Mouse (Mus musculus): Measurements from ENCODE around the gene Gm10491. TPM values are rescaled to one million over a fixed set of nuclear protein-coding genes. Genes with fewer than 3 reads are reported as not detected.
A peak's percentile ranks its signal among the peaks of the same experiment; 100 is the strongest.

Gene Gm10491
- total RNA-seq, 2 experiments from 2014 or later = not detected

DNA sequence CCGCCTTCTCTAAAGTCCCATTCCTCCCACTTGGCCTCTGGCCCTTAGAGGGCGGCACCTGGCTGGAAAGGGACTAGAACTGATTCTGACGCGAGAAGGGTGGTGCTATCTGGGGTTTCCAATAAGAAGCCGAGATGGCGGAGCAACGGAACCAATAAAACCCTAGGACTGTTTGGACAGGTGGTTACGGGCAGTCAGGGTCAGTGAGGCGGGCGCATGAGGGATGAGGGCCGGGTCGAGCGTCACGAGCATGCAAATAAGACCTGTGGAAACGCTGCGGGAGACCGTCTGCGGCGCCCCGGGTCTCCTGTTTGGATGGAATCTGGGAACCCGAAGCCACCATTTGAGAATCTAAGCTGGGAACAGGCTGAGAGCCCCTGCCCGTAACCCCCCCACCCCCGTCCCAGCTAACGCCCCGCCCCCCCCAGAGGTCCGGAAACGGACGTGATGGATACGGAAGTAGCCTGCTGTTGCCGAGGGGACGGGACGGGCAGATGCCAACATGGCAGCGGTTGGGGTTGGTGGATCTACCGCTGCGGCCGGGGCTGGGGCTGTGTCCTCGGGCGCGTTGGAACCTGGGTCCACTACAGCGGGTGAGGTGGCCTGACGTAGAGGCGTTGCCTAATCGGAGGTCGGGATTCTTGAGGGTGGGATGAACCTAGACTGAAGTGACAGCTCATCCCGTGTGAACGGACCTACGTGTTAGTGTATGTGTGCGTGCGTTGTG lies 23.6 kb downstream of the Gm10491 start, which contains the start of gene Slc35a2:
TSS of gene Slc35a2 (plus strand) at position 188 of the 727 bp plus-strand sequence.
- DNase-seq (ENCODE audit: low spot score in 2 of 2) = peak; percentile 64 to 74

DNA sequence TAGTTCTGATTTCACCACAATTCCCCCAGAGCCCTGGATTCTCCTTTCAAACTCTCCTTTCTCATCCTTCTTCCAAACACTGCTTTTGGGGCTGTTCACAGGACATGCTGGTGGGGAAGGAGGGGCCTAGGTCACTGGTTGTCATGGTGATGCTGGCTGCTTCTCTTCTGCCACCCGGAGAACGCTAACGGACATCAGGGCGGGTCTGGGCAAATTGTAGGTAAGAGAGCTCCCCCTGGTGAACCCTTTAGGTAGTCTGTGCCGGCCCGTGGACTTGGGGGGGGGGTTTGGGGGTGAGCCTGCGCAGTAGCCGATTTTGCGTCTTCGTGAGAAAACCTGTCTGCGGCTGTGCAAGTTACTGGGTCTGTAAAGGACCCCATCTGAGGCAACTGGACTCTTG lies 27.8 kb downstream of the Gm10491 start:
- DNase-seq (ENCODE audit: low spot score in 2 of 2) = peak; percentile 51 to 66

DNA sequence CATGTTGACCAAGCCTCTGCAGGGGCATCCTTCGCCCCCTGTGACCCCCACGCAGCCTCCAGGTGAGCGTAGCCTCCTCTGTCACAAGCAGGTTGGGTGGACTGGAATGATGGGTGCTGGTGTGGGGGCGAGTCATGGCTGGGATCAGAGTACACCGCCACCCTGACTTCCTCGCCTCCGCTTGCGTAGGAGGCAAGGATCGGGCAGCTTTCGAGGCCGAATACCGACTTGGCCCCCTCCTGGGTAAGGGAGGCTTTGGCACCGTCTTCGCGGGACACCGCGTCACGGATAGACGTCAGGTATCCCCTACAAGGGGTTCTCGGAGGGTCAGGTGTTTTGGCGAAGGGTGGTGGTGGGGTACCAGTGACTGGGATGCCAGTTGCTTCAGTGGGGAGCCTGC lies 29.1 kb downstream of the Gm10491 start:
- peak in 1 of 2 experiments; percentile 36 for DNase-seq (ENCODE audit: low spot score in 2 of 2)

DNA sequence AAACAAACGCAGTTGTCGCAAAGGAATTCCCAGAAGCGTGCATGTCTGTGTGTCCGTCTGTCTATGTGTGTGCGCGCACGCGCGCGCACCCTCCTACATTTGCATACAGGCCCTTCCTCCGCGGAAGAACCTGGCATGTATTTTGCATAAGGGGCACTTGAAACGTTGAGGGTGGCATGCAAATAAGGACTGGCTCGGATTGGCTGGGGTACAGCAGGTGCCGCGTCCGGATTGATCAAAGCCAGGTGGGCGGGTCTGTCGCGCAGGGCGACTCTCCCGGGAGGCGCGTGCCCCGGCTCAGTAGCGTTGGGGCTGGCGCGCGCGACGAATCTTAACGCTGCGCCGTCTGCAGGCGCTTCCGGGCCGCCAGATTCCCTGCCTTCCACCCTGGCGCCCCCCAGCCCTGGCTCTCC lies 29.6 kb downstream of the Gm10491 start, which contains the start of gene Pim2:
TSS of gene Pim2 (plus strand) at position 256 of the 413 bp plus-strand sequence.
- DNase-seq (ENCODE audit: low spot score in 2 of 2) = peak; percentile 72 to 78

DNA sequence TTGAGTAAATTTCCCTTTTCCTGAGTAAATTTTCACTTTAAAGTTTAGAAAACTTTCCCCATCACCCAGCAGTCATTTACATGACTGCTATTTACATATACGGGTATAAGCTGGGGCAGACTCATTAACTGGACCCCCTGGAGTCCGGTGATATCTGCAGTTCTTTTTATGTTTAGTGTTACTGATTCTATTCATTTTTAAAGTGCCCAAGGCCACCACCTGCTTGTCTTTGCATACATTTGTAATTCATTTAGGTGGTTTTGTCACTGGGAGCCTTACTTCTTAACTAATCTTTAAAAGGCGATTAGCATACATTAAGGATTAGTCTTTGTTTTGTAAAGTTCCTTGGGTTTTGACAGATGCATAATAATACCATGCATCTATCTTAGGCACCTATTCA lies 37.8 kb downstream of the Gm10491 start:
- no peak for DNase-seq (ENCODE audit: low spot score in 2 of 2)

DNA sequence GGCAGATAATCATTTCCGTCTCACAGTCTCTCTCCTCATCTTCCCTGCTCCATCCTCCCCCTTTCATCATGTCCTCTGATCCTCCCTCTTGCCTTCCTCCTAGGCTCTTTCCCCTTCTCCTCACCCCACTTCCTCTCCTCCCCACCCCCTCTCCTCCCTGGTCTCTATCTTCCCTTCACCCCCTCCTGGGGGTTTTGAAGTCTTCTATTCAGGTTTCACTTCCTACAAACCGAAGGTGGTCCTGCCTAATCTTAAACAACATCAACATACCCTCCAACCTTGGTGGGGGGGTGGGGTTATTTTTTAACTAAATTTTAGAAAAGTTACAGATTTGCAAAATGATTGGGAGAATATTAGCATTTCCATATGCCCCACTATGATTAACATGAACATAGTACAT lies 39.1 kb downstream of the Gm10491 start:
- no peak for DNase-seq (ENCODE audit: low spot score in 2 of 2)

DNA sequence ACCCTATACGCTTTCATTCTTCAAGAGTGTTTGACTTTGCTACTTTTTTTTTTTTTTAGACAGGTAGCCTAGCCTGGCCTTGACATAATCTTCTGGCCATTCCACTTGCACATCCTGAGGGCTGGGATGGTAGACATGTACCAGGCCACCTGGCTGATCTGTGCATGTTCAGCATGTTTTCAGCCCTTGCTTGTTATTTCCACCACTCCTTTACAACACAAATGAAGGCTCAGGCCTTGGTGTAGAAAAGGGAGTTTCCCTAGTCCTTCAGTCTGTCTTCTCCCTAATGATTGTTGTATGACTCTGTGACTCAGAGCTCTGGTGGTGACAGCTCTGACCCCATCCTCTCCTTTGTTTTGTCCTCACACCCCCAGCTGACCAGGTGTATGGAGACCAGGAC lies 40.5 kb downstream of the Gm10491 start:
- no peak for DNase-seq (ENCODE audit: low spot score in 2 of 2)

DNA sequence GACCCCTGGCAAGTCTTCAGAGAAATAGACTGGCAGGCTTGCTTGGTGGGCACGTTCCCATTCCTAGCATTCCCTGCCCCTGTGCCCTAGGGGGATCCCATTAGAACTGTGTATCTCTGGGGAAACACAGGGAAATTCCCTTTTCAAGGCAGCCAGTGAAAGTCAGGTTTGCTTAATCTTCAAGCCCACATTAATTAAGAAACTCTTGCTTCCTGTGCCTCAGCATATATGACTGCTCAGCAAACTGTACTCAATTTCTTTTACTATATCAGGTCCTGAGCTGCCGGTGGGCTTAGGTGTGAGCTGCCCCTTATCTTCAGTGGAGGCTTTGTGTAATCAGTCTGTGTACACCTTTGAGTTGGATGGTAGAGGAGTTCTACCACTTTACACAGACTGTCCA lies 41.8 kb downstream of the Gm10491 start:
- DNase-seq (ENCODE audit: low spot score in 2 of 2) = no peak

DNA sequence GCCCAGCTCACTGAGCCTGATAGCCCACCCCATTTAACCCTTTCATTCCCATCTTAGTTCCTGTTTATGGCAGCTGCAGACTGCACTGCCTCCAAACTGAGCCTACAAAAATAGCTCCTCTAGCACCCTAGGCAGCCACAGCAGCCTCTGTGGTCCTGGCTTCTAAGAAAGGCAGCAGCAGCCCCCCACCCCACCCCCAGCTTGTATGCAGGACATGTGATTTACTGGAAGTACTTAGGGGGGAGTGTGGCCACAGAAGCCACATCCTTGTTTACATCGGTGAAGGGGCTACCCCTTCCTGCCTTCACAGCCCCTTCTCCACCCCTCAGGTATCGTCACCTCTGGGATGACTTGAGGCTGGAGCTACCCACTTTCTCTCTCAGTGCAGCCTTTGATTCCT lies 42.3 kb downstream of the Gm10491 start:
- no peak for DNase-seq (ENCODE audit: low spot score in 2 of 2)

DNA sequence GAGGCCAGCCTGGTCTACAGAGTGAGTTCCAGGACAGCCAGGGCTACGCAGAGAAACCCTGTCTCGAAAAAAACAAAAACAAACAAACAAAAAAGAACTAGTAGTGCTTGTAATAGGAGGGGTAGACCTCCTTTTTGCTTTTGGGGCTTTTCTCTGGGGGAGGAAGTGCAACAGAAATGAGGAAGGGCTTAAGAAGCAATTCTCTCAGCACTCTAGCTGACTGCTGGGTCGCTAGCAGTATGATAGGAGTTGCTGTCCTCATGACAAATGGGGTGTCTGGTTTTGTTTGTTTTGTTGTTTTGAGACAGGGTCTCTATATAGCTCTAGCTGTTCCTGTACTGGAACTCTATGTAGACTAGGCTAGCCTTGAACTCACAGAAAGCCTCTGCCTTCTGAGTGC lies 43.1 kb downstream of the Gm10491 start:
- no peak for DNase-seq (ENCODE audit: low spot score in 2 of 2)

DNA sequence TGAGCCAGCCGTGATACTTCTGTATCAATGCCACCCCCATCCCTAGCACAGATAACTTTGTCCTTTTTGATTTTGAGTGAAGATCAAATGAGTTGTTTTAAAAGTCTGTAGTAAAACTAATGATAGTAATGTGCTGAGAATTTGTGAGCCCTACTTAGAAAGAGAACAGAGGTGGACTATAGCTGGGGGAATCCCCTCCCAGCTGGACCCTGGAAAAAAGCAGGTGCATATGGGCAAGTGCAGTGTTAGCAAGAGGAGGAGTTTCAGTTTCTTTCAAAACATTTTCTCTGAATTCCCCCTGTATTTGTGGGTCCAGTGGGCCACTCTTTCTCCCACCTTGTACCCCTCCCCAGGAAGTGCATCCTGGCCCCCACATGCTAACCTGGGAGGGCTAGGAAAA lies 44.5 kb downstream of the Gm10491 start:
- no peak for DNase-seq (ENCODE audit: low spot score in 2 of 2)

DNA sequence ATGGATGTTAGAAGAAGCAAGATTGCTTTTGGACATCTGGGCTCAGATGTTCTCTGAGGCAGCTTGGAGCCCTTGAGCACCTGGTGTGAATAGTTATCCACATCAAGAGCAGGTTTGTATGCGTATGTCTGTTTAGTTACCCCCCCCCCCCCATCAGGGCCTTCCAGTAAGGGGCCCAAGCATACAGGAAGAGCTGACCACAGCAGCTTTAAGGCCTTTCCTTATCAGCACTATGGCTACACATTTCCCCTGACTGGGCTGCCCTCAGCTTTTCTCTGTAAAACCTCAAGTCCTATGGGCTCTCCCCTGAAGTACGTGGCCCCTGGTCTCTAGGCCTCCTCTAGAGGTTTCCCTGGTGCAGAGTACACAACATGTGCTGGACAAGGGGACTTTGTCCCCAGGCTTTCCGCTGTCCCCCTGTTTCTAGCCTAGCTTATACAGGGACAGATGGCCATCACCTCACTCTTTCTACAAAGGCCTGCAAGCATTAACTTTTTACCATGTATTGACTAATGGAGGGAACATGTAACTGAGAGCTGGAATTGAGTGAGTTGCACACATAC lies 48.4 kb downstream of the Gm10491 start:
- no peak for DNase-seq (ENCODE audit: low spot score in 2 of 2)

Other genes starting within 250 kb of the Gm10491 start
- gene Plp2, start 236.4 kb downstream of the Gm10491 start, total RNA-seq (2021) = 10 to 100 TPM; 14.9 to 19.3 TPM
- gene Magix, start 226.6 kb downstream of the Gm10491 start, total RNA-seq (2021) = under 1 TPM in 1 of 2 experiments, not detected in 1; 0.42 TPM
- gene Gpkow, start 210.7 kb downstream of the Gm10491 start, total RNA-seq (2021) = 10 to 100 TPM; 35.5 to 38.4 TPM
- 10 to 100 TPM; 34.3 to 41.8 TPM for gene Wdr45, start 193.5 kb downstream of the Gm10491 start, total RNA-seq (2021)
- gene Gm45208, start 185.6 kb downstream of the Gm10491 start, total RNA-seq (2021) = not detected
- 10 to 100 TPM; 85.0 to 98.9 TPM for gene Praf2, start 179.4 kb downstream of the Gm10491 start, total RNA-seq (2021)
- gene Ccdc120, start 156.9 kb downstream of the Gm10491 start, total RNA-seq (2021) = 10 to 100 TPM; 23.0 to 24.5 TPM
- 10 to 100 TPM; 28.8 to 38.6 TPM for gene Tfe3, start 145.3 kb downstream of the Gm10491 start, total RNA-seq (2021)
- gene Gripap1, start 118.1 kb downstream of the Gm10491 start, total RNA-seq (2021) = 10 to 100 TPM; 86.1 to 93.0 TPM
- gene Kcnd1, start 85.5 kb downstream of the Gm10491 start, total RNA-seq (2021) = 10 to 100 TPM; 11.8 to 12.0 TPM
- 10 to 100 TPM; 67.3 to 67.8 TPM for gene Otud5, start 66.5 kb downstream of the Gm10491 start, total RNA-seq (2021)
- 10 to 100 TPM; 39.1 to 39.9 TPM for gene Pim2, start 29.6 kb downstream of the Gm10491 start, total RNA-seq (2021)
- 10 to 100 TPM; 46.7 to 47.4 TPM for gene Slc35a2, start 23.8 kb downstream of the Gm10491 start, total RNA-seq (2021)
- 10 to 100 TPM; 79.4 to 87.7 TPM for gene Pqbp1, start 8.6 kb downstream of the Gm10491 start, total RNA-seq (2021)
- gene Timm17b, start 8.5 kb downstream of the Gm10491 start, total RNA-seq (2021) = 10 to 100 TPM; 31.8 to 33.2 TPM
- gene Gm10490, start 1.7 kb upstream of the Gm10491 start, total RNA-seq (2021) = not detected
- 100 to 1,000 TPM; 307 to 355 TPM for gene Pcsk1n, start 12.0 kb upstream of the Gm10491 start, total RNA-seq (2021)
- gene Eras, start 20.8 kb upstream of the Gm10491 start, total RNA-seq (2021) = not detected
- 10 to 100 TPM; 59.2 to 60.6 TPM for gene Hdac6, start 40.1 kb upstream of the Gm10491 start, total RNA-seq (2021)
- not detected for gene Gata1, start 70.2 kb upstream of the Gm10491 start, total RNA-seq (2021)
- 1 to 10 TPM in 1 of 2 experiments, under 1 TPM in 1; 0.78 to 1.2 TPM for gene Glod5, start 110.7 kb upstream of the Gm10491 start, total RNA-seq (2021)
- gene Suv39h1, start 166.9 kb upstream of the Gm10491 start, total RNA-seq (2021) = 10 to 100 TPM; 30.4 to 30.7 TPM
- gene Was, start 182.7 kb upstream of the Gm10491 start, total RNA-seq (2021) = 1 to 10 TPM; 1.2 to 1.7 TPM
- gene Wdr13, start 225.1 kb upstream of the Gm10491 start, total RNA-seq (2021) = 100 to 1,000 TPM; 219 to 231 TPM
- 100 to 1,000 TPM; 248 to 315 TPM for gene Rbm3, start 238.0 kb upstream of the Gm10491 start, total RNA-seq (2021)